Mouse (Mus musculus): ENCODE results near the gene Fli1. TPM values are rescaled to one million over a fixed set of nuclear protein-coding genes. Genes with fewer than 3 reads are reported as not detected.

Fli1 gene
- polyA plus RNA-seq, 1 experiment from 2014 or later = 17.6 TPM

GRCm38 (mm10) chr9:32415952-32416351 is 126.7 kb downstream of the Fli1 start:
- Histone ChIP-seq H3K4me3 (no peak overlapping the region), H3K27ac (replicated peaks) (no peak overlapping the region), H3K36me3 (no peaks in the 10 kb centered on the region), H3K9me3 (replicated peaks) (no peaks in the 10 kb centered on the region), H3K27me3 (ENCODE audit: low read depth, poor library complexity, severe bottlenecking) (peaks cover 21% of the 10 kb centered on the region), H3K4me1 (peaks cover 17% of the 10 kb centered on the region)
- DNase-seq (ENCODE audit: low spot score) = no peak
- 83% methylated on average over 3 of the region's 3 CpGs for WGBS

- Histone ChIP-seq H3K27me3 (ENCODE audit: low read depth, poor library complexity, severe bottlenecking) (peaks cover 31% of the 10 kb centered on the region), H3K36me3 (no peaks in the 10 kb centered on the region), H3K4me3 (no peak overlapping the region), H3K9me3 (replicated peaks) (no peaks in the 10 kb centered on the region), H3K4me1 (peaks cover 21% of the 10 kb centered on the region), H3K27ac (replicated peaks) (no peak overlapping the region)
- WGBS = 33% methylated on average over 1 of the region's 1 CpGs
- DNase-seq (ENCODE audit: low spot score) = no peak
These were observed 127.7 kb downstream of the Fli1 start for GRCm38 (mm10) chr9:32414956-32415355.

GRCm38 (mm10) chr9:32412836-32413580 is 129.7 kb downstream of the Fli1 start:
- H3K27me3 ChIP-seq (ENCODE audit: low read depth, poor library complexity, severe bottlenecking) = peaks cover 49% of the 10 kb centered on the region

GRCm38 (mm10) chr9:32411507-32411906 is 131.2 kb downstream of the Fli1 start:
- Histone ChIP-seq H3K27ac (replicated peaks) (no peak overlapping the region), H3K27me3 (ENCODE audit: low read depth, poor library complexity, severe bottlenecking) (peaks cover 64% of the 10 kb centered on the region), H3K36me3 (no peaks in the 10 kb centered on the region), H3K9me3 (replicated peaks) (no peaks in the 10 kb centered on the region), H3K4me3 (no peak overlapping the region), H3K4me1 (peaks cover 29% of the 10 kb centered on the region)
- DNase-seq (ENCODE audit: low spot score) = no peak
- 94% methylated on average over 5 of the region's 5 CpGs for WGBS

More at GRCm38 (mm10) chr9:32412836-32413580, 129.7 kb downstream of the Fli1 start:
- H3K4me3 ChIP-seq = no peak overlapping the region
- no peaks in the 10 kb centered on the region for H3K9me3 ChIP-seq (replicated peaks)
- WGBS = 78% methylated on average over 10 of the region's 10 CpGs
- H3K36me3 ChIP-seq = no peaks in the 10 kb centered on the region
- no peak overlapping the region for H3K27ac ChIP-seq (replicated peaks)
- H3K4me1 ChIP-seq = peaks cover 39% of the 10 kb centered on the region
- no peak for DNase-seq (ENCODE audit: low spot score)

- H3K9me3 ChIP-seq (replicated peaks) = no peaks in the 10 kb centered on the region
- no peak overlapping the region for H3K4me3 ChIP-seq
- peaks cover 29% of the 10 kb centered on the region for H3K4me1 ChIP-seq
- peaks cover 72% of the 10 kb centered on the region for H3K27me3 ChIP-seq (ENCODE audit: low read depth, poor library complexity, severe bottlenecking)
- 96% methylated on average over 5 of the region's 5 CpGs for WGBS
- no peak overlapping the region for H3K27ac ChIP-seq (replicated peaks)
- no peak for DNase-seq (ENCODE audit: low spot score)
- H3K36me3 ChIP-seq = no peaks in the 10 kb centered on the region
These were observed 132.0 kb downstream of the Fli1 start for GRCm38 (mm10) chr9:32410671-32411070.

- WGBS = under 1% methylated on average over 47 of the region's 47 CpGs
- H3K27ac ChIP-seq (replicated peaks) = peak overlapping the region; percentile 86
- H3K4me3 ChIP-seq = peak overlapping the region; percentile 56
- peaks cover 73% of the 10 kb centered on the region for H3K27me3 ChIP-seq (ENCODE audit: low read depth, poor library complexity, severe bottlenecking)
- peak; percentile 70 for DNase-seq (ENCODE audit: low spot score)
- no peaks in the 10 kb centered on the region for H3K9me3 ChIP-seq (replicated peaks)
- H3K36me3 ChIP-seq = no peaks in the 10 kb centered on the region
- H3K4me1 ChIP-seq = peaks cover 22% of the 10 kb centered on the region
These were observed 133.3 kb downstream of the Fli1 start for GRCm38 (mm10) chr9:32409060-32409961.

- Histone ChIP-seq H3K9me3 (replicated peaks) (no peaks in the 10 kb centered on the region), H3K27ac (replicated peaks) (peak overlapping the region; percentile 86), H3K36me3 (no peaks in the 10 kb centered on the region), H3K27me3 (ENCODE audit: low read depth, poor library complexity, severe bottlenecking) (peaks cover 73% of the 10 kb centered on the region), H3K4me3 (peak overlapping the region; percentile 56), H3K4me1 (peaks cover 22% of the 10 kb centered on the region)
- 10% methylated on average over 8 of the region's 8 CpGs for WGBS
- DNase-seq (ENCODE audit: low spot score) = no peak
These were observed 134.0 kb downstream of the Fli1 start for GRCm38 (mm10) chr9:32408730-32409059.

- Histone ChIP-seq H3K36me3 (no peaks in the 10 kb centered on the region), H3K9me3 (replicated peaks) (no peaks in the 10 kb centered on the region), H3K27ac (replicated peaks) (no peak overlapping the region), H3K4me3 (no peak overlapping the region), H3K4me1 (peaks cover 22% of the 10 kb centered on the region), H3K27me3 (ENCODE audit: low read depth, poor library complexity, severe bottlenecking) (peaks cover 47% of the 10 kb centered on the region)
- peak; percentile 52 for DNase-seq (ENCODE audit: low spot score)
- WGBS = 47% methylated on average over 11 of the region's 11 CpGs
These were observed 137.3 kb downstream of the Fli1 start for GRCm38 (mm10) chr9:32405191-32405925.

- Histone ChIP-seq H3K4me3 (no peak overlapping the region), H3K27me3 (ENCODE audit: low read depth, poor library complexity, severe bottlenecking) (peaks cover 2% of the 10 kb centered on the region; the same call in 1 of the 2 replicates), H3K27ac (replicated peaks) (no peak overlapping the region), H3K36me3 (no peaks in the 10 kb centered on the region), H3K9me3 (replicated peaks) (no peaks in the 10 kb centered on the region), H3K4me1 (no peaks in the 10 kb centered on the region)
- no peak for DNase-seq (ENCODE audit: low spot score)
- 75% methylated on average over 5 of the region's 5 CpGs for WGBS
These were observed 141.9 kb downstream of the Fli1 start for GRCm38 (mm10) chr9:32400662-32401161.

- H3K4me1 ChIP-seq = no peaks in the 10 kb centered on the region
- no peaks in the 10 kb centered on the region for H3K36me3 ChIP-seq
- WGBS = 81% methylated on average over 2 of the region's 2 CpGs
- H3K27ac ChIP-seq (replicated peaks) = no peak overlapping the region
- no peaks in the 10 kb centered on the region for H3K9me3 ChIP-seq (replicated peaks)
- H3K27me3 ChIP-seq (ENCODE audit: low read depth, poor library complexity, severe bottlenecking) = no peaks in the 10 kb centered on the region
- no peak for DNase-seq (ENCODE audit: low spot score)
- H3K4me3 ChIP-seq = no peak overlapping the region
These were observed 142.4 kb downstream of the Fli1 start for GRCm38 (mm10) chr9:32400212-32400611.

- H3K27me3 ChIP-seq (ENCODE audit: low read depth, poor library complexity, severe bottlenecking) = no peaks in the 10 kb centered on the region
- no peak overlapping the region for H3K4me3 ChIP-seq
- H3K36me3 ChIP-seq = no peaks in the 10 kb centered on the region
- no peak for DNase-seq (ENCODE audit: low spot score)
- no peaks in the 10 kb centered on the region for H3K9me3 ChIP-seq (replicated peaks)
- 88% methylated on average over 4 of the region's 4 CpGs for WGBS
- H3K4me1 ChIP-seq = no peaks in the 10 kb centered on the region
- no peak overlapping the region for H3K27ac ChIP-seq (replicated peaks)
These were observed 147.9 kb downstream of the Fli1 start for GRCm38 (mm10) chr9:32394761-32395161.

GRCm38 (mm10) chr9:32392716-32393115 is 149.9 kb downstream of the Fli1 start:
- WGBS = 86% methylated on average over 6 of the region's 6 CpGs

More at GRCm38 (mm10) chr9:32392716-32393115, 149.9 kb downstream of the Fli1 start:
- DNase-seq (ENCODE audit: low spot score) = no peak
- Histone ChIP-seq H3K9me3 (replicated peaks) (no peaks in the 10 kb centered on the region), H3K36me3 (no peaks in the 10 kb centered on the region), H3K4me1 (no peaks in the 10 kb centered on the region), H3K27ac (replicated peaks) (no peak overlapping the region), H3K27me3 (ENCODE audit: low read depth, poor library complexity, severe bottlenecking) (no peaks in the 10 kb centered on the region), H3K4me3 (no peak overlapping the region)
